Comparison of ENCODE assay signal across 8 mouse cellular contexts in genomic region chr4:45529201-45529985, GRCm38 (mm10). TPM values are rescaled to one million over a fixed set of nuclear protein-coding genes. Genes with fewer than 3 reads are reported as not detected.
DNase-seq lines count a peak whose midpoint lies in the region; ATAC-seq and TF ChIP-seq lines count a peak whose summit lies in the region.

No protein-coding gene starts in this region.

- peak overlapping the region; percentile 82 for H3K4me3 ChIP-seq in C2C12 (ENCODE audit: insufficient read depth, poor library complexity, severe bottlenecking)
- peak overlapping the region; percentile 66 for H3K4me3 ChIP-seq in embryonic fibroblast, embryonic 13.5 days (ENCODE audit: insufficient read depth, low read length)
- H3K4me3 ChIP-seq in intestine, embryonic 16.5 days (ENCODE audit: low read length), result peak overlapping the region; percentile 82
- H3K4me3 ChIP-seq in midbrain, embryonic 12.5 days, result peak overlapping the region; percentile 72

- peak overlapping the region; percentile 82 for H3ac ChIP-seq in C2C12 (ENCODE audit: control insufficient read depth, insufficient read length, low read depth)

- H3K79me3 ChIP-seq in C2C12 (ENCODE audit: low read depth), result peaks cover 50% of the 10 kb centered on the region

- 0 out of 2 replicates have a peak overlapping the region, but pooled peaks have one; percentile 5 for H3K27ac ChIP-seq in embryonic fibroblast, embryonic 13.5 days (ENCODE audit: insufficient read depth, low read length)
- H3K27ac ChIP-seq in intestine, embryonic 16.5 days (ENCODE audit: low read length), result peak overlapping the region; percentile 45
- H3K27ac ChIP-seq in midbrain, embryonic 12.5 days (replicated peaks), result peak overlapping the region; percentile 86; the same call in 1 of the 2 replicates

- H3K9me3 ChIP-seq in intestine, embryonic 16.5 days (ENCODE audit: control insufficient read depth, low read length), result no peaks in the 10 kb centered on the region
- no peaks in the 10 kb centered on the region for H3K9me3 ChIP-seq in midbrain, embryonic 12.5 days

- whole genome bisulfite sequencing in intestine, embryonic 16.5 days, result under 1% methylated on average over 60 of the region's 71 CpGs
- WGBS in midbrain, embryonic 12.5 days, result under 1% methylated on average over 58 of the region's 71 CpGs

- H3K4me1 ChIP-seq in embryonic fibroblast, embryonic 13.5 days (ENCODE audit: control insufficient read depth, insufficient read depth, low read length), result peaks cover 3% of the 10 kb centered on the region; the same call in 1 of the 2 replicates
- H3K4me1 ChIP-seq in intestine, embryonic 16.5 days (ENCODE audit: control insufficient read depth, insufficient read depth, low read length), result peaks cover 34% of the 10 kb centered on the region
- H3K4me1 ChIP-seq in midbrain, embryonic 12.5 days, result peaks cover 54% of the 10 kb centered on the region

- H3K9ac ChIP-seq in intestine, embryonic 16.5 days (ENCODE audit: low read depth, low read length), result peak overlapping the region; percentile 94
- H3K9ac ChIP-seq in midbrain, embryonic 12.5 days (replicated peaks), result peak overlapping the region; percentile 78

- no peak for TF ChIP-seq POLR2A in embryonic fibroblast, embryonic 13.5 days (IDR thresholded peaks at IDR 0.05; ENCODE audit: low read depth, low read length)

- ATAC-seq in intestine, embryonic 16.5 days, result no peak
- ATAC-seq in midbrain, embryonic 12.5 days (ENCODE audit: low FRiP score, low read depth), result no peak

- H3K27me3 ChIP-seq in C2C12 (ENCODE audit: control insufficient read depth, insufficient read depth, insufficient read length), result no peaks in the 10 kb centered on the region
- H3K27me3 ChIP-seq in intestine, embryonic 16.5 days (replicated peaks; ENCODE audit: control insufficient read depth, insufficient read depth, low read length), result no peaks in the 10 kb centered on the region
- H3K27me3 ChIP-seq in midbrain, embryonic 12.5 days, result peaks cover 50% of the 10 kb centered on the region

- H3K4me2 ChIP-seq in intestine, embryonic 16.5 days (ENCODE audit: low read depth, low read length), result peak overlapping the region; percentile 93
- H3K4me2 ChIP-seq in midbrain, embryonic 12.5 days (replicated peaks), result peak overlapping the region; percentile 79

- no peak for TF ChIP-seq CTCF in C2C12 (IDR thresholded peaks at IDR 0.05; ENCODE audit: control insufficient read depth, insufficient read depth, insufficient read length)
- no peak for TF ChIP-seq CTCF in embryonic fibroblast, embryonic 13.5 days (IDR thresholded peaks at IDR 0.05; ENCODE audit: borderline replicate concordance, insufficient read depth, low read length)

- H3K36me3 ChIP-seq in C2C12 (ENCODE audit: control insufficient read depth, insufficient read depth), result peaks cover 17% of the 10 kb centered on the region
- H3K36me3 ChIP-seq in intestine, embryonic 16.5 days (ENCODE audit: control insufficient read depth, insufficient read depth, low read length), result no peaks in the 10 kb centered on the region
- no peaks in the 10 kb centered on the region for H3K36me3 ChIP-seq in midbrain, embryonic 12.5 days

- peaks cover 61% of the 10 kb centered on the region for H3K79me2 ChIP-seq in C2C12 (ENCODE audit: control insufficient read depth, insufficient read depth)

- DNase-seq in adrenal gland, postnatal 10 days, result peak; percentile 50
- no peak for DNase-seq in adrenal gland, postnatal 25 days
- no peak for DNase-seq in frontal cortex, adult 2 months (ENCODE audit: extremely low spot score in 1 of 2, low spot score in 1 of 2)
- no peak for DNase-seq in right cerebral cortex, postnatal 4 days

TF ChIP-seq in C2C12, 6 proteins besides CTCF, POLR2A, EP300 and RAD21:
- TF ChIP-seq CEBPB (IDR thresholded peaks at IDR 0.05; ENCODE audit: low read depth) (no peak), MYOG (IDR thresholded peaks at IDR 0.05; ENCODE audit: control insufficient read depth, extremely low read depth, insufficient read length) (no peak), FOSL1 (IDR thresholded peaks at IDR 0.05; ENCODE audit: insufficient read depth, low read length, poor library complexity, severe bottlenecking) (no peak), USF1 (IDR thresholded peaks at IDR 0.05; ENCODE audit: low read depth) (no peak), MYOD1 (IDR thresholded peaks at IDR 0.05; ENCODE audit: control insufficient read depth, insufficient read length, low read depth) (no peak)

RNA-seq across cellular contexts. Expression of gene Shb, which starts 2.9 kb away (rescaled TPM):
- total RNA-seq in adrenal gland, postnatal 10 days (2021), result 10 to 100 TPM; 40.4 to 72.5 TPM
- total RNA-seq in adrenal gland, postnatal 25 days (2021), result 88.4 and 94.4 TPM in 2 replicates
- 35.1 TPM for polyA plus RNA-seq in C2C12 (2012; fragmentation: generic; extraction: Trizol)
- 11.4 and 11.9 TPM in 2 replicates for polyA plus RNA-seq in embryonic fibroblast, embryonic 13.5 days (2011; ENCODE audit: insufficient read length, low read depth, missing spikeins)
- polyA plus RNA-seq in intestine, embryonic 16.5 days (2015; fragmentation: Nextera tagmentation; extraction: Ambion mirVana), result 1.5 and 2.7 TPM in 2 replicates
- 4.9 and 5.8 TPM in 2 replicates for polyA plus RNA-seq in midbrain, embryonic 12.5 days (2016; fragmentation: Nextera tagmentation; extraction: Ambion mirVana)
- polyA plus RNA-seq in frontal cortex, adult 2 months (2012; rRNA removed), result 16.0 and 20.0 TPM in 2 replicates

Comparison
In these comparisons a context has a peak if more than half of its experiments do, and no peak if none do; other contexts are left out.
1. H3K27ac ChIP-seq: peak in every context shown above with its lines; median percentile 86 in midbrain, embryonic 12.5 days; 45 in intestine, embryonic 16.5 days; 5 in embryonic fibroblast, embryonic 13.5 days.